Mouse (Mus musculus) right cerebral cortex, adult 18-20 months (tissue): Measurements from ENCODE around the gene Ahnak2.

Experiments used
- DNase-seq: peaks from one replicate; pipeline ENCODE4 v3.0.0; 2022; ENCODE audit warnings: mixed read lengths

The Ahnak2 gene

GRCm38 (mm10) chr12:112757896-112758295 lies 44.6 kb downstream of the Ahnak2 start:
- no peak for DNase-seq

DNA sequence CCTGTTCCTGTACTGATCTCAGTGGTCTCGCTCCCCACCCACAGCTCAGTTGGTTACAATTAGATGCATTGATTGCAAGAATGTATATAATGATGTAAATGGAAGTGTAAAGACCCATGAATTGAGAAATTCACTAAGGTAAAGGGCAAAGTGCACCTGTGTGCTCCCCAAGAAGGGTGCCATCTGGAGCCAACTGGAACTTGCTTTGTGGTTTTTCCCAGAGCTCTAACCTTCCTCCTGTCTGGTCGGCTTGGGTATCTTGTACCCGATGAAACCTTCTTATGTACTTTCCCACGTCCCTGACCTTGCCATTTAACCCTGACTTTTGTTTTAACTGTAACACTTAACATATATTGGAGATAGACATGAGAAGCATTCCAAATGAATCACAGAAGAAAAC lies 46.6 kb downstream of the Ahnak2 start:
- no peak for DNase-seq

GRCm38 (mm10) chr12:112752399-112752798 lies 50.1 kb downstream of the Ahnak2 start:
- no peak for DNase-seq

DNA sequence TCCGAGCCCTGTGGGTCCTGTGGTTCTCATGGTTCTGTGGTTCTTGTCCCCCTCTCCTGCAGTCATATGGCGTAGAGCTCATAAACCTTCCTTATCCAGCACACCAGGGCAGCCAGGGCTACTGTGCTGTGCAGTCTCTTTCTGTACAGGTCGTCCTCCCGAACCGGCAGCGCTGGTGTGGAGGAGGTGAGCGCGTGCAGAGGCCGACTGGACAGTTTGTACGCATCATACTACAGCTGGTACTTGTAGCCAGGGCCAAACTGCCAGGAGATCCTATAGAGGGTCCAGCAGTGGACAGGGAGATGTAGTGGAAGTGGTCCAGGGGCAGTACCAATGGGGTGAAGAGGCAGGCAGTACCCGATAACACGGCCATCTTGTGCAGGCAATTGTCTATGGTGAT lies 51.5 kb downstream of the Ahnak2 start:
- no peak for DNase-seq

GRCm38 (mm10) chr12:112747606-112747970 lies 54.9 kb downstream of the Ahnak2 start:
- no peak for DNase-seq

DNA sequence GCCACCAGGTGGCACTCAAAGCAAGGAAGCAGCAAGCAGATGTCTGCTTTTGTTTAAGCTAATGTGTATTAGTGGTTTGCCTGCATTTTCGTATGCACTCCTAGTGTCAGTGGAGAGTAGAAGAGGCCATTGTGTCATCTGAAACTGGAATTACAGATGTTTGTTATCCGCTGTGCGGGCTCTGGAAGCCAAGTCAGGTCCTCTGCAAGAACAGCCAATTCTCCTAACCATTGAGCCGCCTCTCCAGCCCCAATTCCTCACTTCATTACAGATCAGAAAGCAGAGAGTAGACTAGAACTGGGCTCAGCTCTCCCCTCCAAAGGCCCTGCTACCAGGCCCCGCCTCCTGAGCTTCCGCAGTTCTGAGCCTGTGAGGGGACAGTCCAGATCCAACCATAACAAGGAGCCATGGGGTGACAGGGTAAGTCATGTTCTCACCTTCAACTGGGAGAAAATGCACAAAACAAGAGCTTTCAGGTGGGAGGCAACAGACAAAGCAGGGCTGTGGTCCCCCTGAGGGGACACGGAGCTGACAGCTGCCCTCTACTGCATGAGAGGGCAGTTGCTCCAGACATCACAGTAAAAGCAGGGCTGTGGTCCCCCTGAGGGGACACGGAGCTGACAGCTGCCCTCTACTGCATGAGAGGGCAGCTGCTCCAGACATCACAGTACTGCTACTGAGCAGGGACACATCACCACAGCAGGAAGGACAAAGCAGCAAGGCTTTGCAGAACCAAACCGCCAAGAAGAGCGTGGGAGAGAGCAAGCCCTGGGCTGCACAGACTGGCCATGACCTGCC lies 55.5 kb downstream of the Ahnak2 start:
- DNase-seq: no peak

- DNase-seq: no peak
These were observed 56.0 kb downstream of the Ahnak2 start for GRCm38 (mm10) chr12:112746461-112746807.

DNA sequence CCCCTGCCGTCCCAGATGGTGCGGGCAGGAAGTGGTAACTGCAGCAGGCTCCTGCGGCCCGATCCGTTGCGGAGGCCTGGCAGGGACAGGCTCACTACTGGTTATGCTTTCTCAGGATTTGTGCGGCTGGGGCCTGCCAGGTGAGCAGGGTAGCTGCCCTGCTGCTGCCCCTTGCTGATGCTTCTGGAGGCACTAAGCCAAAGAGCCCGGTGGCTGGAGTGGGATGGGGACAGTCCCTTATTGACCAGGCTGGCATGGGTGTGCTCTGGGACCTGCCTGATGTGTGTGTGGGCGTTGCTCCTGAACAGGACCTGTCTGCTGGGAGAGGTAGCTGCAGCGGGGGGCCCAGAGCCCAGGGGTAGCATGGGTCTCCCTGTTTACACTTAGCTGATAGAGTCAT lies 56.7 kb downstream of the Ahnak2 start:
- DNase-seq: no peak

DNA sequence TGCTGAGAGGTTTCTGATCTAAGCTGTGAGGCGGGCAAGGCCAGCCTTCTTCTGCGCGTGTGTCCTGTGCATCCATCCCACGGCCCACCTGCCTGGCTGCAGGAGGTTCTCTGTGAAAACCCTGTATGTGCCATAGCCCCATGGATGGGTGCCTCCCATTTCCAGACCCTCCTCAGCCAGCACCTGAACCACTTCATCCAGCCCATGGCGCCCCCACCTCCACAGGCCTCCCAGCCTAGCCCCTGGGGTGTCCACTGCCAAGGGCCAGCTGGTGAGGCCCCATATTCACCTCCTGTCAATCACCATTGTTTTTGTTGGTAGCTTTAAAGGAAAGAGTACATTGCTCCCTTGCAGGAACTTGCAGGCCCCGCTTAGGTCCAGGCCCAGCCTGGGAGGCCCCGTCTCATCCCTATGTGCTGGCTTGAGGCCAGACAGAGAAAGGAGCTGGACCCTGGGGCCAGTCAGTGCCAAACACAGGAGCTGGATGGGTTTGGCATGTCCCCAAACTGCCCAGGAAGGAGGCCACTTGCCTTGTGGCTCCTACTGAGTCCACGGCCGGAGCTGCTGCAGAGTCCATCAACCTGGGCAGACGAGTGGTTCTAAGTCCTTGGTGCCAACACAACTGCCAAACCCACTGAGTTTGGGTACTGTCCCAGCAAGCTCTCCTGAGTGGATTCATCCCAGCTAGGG lies 57.4 kb downstream of the Ahnak2 start:
- no peak for DNase-seq

GRCm38 (mm10) chr12:112744211-112744610 lies 58.2 kb downstream of the Ahnak2 start:
- no peak for DNase-seq

- peak; percentile 90 for DNase-seq
These were observed 59.1 kb downstream of the Ahnak2 start for GRCm38 (mm10) chr12:112743168-112743975.

- DNase-seq: no peak
These were observed 59.7 kb downstream of the Ahnak2 start for GRCm38 (mm10) chr12:112742768-112743167.

DNA sequence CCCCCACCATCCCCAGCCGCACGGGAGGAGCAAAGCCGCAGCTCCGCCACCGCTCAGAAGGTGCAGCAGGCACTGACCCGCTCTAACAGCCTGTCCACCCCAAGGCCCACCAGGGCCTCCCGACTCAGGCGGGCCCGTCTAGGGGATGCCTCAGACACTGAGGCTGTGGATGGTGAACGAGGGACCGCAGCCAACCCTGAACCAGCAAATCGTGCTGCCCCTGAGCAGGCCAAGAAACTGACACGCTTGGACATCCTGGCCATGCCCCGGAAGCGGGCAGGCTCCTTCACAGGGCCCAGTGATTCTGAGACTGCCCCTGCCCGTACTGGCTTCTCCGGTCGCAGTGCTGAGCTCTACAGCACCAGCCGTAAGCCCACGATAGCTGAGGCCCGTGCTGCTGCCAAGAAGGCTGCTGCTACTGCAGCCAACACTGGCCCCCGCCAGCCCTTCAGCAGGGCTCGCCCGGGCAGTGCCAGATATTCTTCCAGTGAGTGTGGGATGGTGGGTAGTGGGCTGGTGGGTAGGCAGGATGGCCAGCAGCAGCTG lies 63.4 kb downstream of the Ahnak2 start:
- DNase-seq: no peak

- no peak for DNase-seq
These were observed 64.0 kb downstream of the Ahnak2 start for GRCm38 (mm10) chr12:112738281-112739022.

GRCm38 (mm10) chr12:112737761-112738160 lies 64.7 kb downstream of the Ahnak2 start:
- DNase-seq: peak; percentile 63

DNA sequence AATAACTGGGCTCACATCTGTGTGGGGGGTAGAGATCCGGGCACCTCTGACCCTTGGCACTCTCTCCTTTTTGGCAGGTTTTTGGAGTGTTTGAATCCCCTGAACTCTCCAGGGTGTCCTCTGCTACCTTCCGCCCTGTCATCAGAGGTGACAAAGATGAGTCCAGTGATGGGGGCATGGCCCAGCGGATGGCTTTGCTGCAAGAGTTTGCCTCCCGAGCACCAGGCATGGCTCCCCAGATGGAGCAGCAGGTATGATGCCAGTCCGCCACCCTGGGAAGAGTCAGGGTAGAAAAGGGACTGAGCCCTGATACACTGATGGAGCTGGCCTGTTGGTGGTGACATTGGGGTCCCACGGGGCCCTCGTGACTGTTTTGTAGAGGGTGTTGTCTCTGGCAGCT lies 65.4 kb downstream of the Ahnak2 start:
- no peak for DNase-seq

GRCm38 (mm10) chr12:112736636-112736925 lies 65.9 kb downstream of the Ahnak2 start:
- DNase-seq: no peak

GRCm38 (mm10) chr12:112735896-112736635 lies 66.4 kb downstream of the Ahnak2 start:
- no peak for DNase-seq

DNA sequence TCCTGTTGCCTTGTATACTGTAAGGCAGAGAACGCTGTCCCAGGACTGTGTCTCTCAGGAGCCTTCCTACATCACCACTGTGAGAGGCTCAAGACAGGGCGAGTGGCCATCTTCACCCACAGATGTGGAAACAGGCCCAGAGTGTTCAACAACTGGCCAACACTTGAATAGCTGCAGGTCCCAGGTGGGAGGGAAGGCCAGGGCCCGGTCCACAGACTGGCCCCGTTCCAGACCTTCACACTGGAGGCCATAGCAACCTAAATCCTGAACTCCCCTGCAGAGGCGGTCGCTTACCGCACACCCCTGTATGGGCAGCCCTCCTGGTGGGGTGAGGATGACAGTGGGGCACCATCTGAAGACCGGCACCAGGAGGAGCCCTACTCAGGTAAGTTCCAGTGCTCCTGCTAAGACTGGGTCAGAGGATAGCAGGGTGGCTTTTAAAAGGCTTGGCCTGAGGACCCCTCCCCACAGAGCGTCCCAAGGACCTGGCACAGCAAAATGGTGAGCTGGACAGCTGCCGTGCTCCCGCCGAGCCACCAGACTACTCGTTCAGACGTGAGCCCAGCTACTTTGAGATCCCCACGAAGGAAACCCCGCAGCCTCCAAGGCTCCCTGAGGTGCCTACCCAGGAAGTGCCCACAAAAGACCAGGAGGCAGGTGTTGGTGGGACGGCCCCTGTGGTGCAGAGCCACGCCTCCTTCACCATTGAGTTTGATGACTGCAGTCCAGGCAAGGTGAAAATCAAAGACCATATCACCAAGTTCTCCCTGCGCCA lies 67.4 kb downstream of the Ahnak2 start:
- no peak for DNase-seq

DNA sequence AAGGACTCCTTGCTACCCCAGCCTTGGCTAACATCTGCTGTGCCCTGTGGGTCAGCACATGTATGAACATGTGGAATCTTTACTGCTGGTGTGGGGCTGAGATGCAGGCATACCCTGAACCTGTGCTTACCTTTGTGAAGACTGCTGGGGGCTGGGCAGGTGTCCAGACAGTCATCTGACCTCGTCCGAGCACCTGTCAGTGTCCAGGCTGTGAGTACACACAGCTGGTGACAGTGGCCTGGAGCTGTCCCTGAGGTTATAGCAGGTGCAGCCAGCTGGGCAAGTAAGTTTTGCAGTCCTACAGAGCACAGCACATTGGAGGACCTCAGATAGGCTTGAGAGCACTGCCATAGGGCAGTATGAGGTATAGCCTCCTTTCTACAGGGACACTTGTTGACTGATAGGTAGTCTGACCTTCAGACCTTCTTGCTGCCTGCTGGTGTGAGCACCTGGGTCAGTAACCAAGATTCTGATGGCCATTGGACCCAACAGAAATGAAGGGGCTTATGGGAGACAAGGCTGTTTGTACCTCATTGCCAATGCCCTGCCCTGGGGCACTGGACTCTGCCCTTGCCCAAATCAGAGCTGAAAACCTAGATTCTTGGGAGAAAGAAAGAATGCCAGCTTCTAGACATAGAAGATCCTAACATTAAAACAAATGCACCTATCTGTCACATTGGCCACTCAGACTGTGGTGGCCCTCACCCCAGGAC lies 68.2 kb downstream of the Ahnak2 start:
- DNase-seq: no peak

DNA sequence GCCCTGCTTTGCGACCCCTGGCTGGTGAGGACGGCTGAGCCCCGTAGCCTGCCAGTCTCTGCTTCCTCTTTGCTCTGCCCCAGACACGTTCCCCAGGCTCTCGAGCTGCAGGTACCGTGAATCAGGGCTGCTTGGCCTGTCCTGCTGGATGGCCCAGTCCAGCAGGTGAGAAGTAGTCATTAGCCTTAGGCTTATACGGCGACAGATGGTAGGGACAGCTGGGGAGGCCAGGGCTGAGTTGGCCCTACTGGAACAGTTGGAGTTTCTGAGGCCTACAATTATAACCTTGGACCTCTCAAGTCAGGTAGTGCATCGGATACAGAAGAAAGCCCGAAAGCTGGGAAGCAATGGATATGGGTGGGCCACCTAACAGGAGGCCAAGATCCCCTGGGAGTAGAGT lies 69.9 kb downstream of the Ahnak2 start:
- no peak for DNase-seq
